Mouse (Mus musculus) liver, embryonic 14.5 days (tissue): ENCODE measurements around the gene Mlx. TPM values are rescaled to one million over a fixed set of nuclear protein-coding genes. Genes with fewer than 3 reads are reported as not detected.

ENCODE experiments used
- ATAC-seq: fragments of 200-750 bp; cut with Nextera tagmentation; 2 replicates; pipeline ENCODE4 v1.8.0; 2017; ENCODE audit warnings: moderate number of reproducible peaks, mild to moderate bottlenecking, moderate library complexity; ENCODE audit not compliant: insufficient read depth
- DNase-seq, 3 experiments: peaks; one replicate each; pipeline ENCODE4 v3.0.0-alpha.2; 2012 to 2013; ENCODE audit warnings: low read depth in 3 of 3, low spot score in 3 of 3
- H3K27ac ChIP-seq: fragments of 300-500 bp; sonication (generic); 2 replicates; pipeline ENCODE4 v1.5.1; 2014; ENCODE audit warnings: moderate library complexity, mild to moderate bottlenecking, control low read depth, inconsistent platforms
- H3K27me3 ChIP-seq: fragments of 300-500 bp; sonication (generic); 2 replicates; pipeline ENCODE4 v1.6.1; 2014; ENCODE audit warnings: mild to moderate bottlenecking, low read length, moderate library complexity; ENCODE audit not compliant: control insufficient read depth, insufficient read depth
- H3K36me3 ChIP-seq: fragments of 300-500 bp; sonication (generic); replicated peaks from 2 replicates; pipeline ENCODE4 v1.6.1; 2014; ENCODE audit warnings: low read depth; ENCODE audit not compliant: control insufficient read depth, insufficient read depth
- H3K4me1 ChIP-seq, 2 experiments: fragments of 200-500 bp in 1 of 2; fragments of 300-500 bp in 1 of 2; sonication (generic) in 1 of 2; replicated peaks; 2 replicates each; pipeline ENCODE4 v1.6.1; 2012 to 2014; ENCODE audit warnings: antibody characterized with exemption in 1 of 2, inconsistent platforms in 1 of 2, low read length in 1 of 2; ENCODE audit not compliant: control insufficient read depth in 2 of 2, insufficient read depth in 2 of 2
- H3K4me2 ChIP-seq: fragments of 300-500 bp; sonication (generic); 2 replicates; pipeline ENCODE4 v1.6.1; 2014; ENCODE audit warnings: low read depth, mild to moderate bottlenecking, control low read depth, moderate library complexity
- H3K4me3 ChIP-seq, 2 experiments: fragments of 200-500 bp in 1 of 2; fragments of 300-500 bp in 1 of 2; sonication (generic) in 1 of 2; 2 replicates each; pipeline ENCODE4 v1.5.1; 2012 to 2014; ENCODE audit warnings: low read depth in 2 of 2, low read length in 2 of 2, mild to moderate bottlenecking in 2 of 2, control low read depth in 1 of 2, inconsistent platforms in 1 of 2, moderate library complexity in 1 of 2; ENCODE audit not compliant: insufficient read depth in 1 of 2
- H3K9ac ChIP-seq: fragments of 300-500 bp; sonication (generic); replicated peaks from 2 replicates; pipeline ENCODE4 v1.6.1; 2014; ENCODE audit warnings: mild to moderate bottlenecking, control low read depth, moderate library complexity
- H3K9me3 ChIP-seq: fragments of 300-500 bp; sonication (generic); 2 replicates; pipeline ENCODE4 v1.6.1; 2016; ENCODE audit warnings: low read length, mixed read lengths; ENCODE audit not compliant: control insufficient read depth
- CTCF ChIP-seq: IDR thresholded peaks from 2 replicates; pipeline ENCODE4 v1.5.1; 2016; ENCODE audit warnings: antibody characterized with exemption, low read depth, control low read depth
- EP300 ChIP-seq: IDR thresholded peaks from 2 replicates; pipeline ENCODE4 v1.6.1; 2016; ENCODE audit warnings: antibody characterized with exemption, low read depth
- WGBS: fragments of 180-500 bp; shearing (Covaris S2); extraction: QIAGEN DNeasy Blood & Tissue Kit; methylation state at CpG from one replicate; pipeline ENCODE4 v1.1.7; 2014; ENCODE audit not compliant: insufficient replicate concordance; 5-methylcytosine and 5-hydroxymethylcytosine counted together
- polyA plus RNA-seq, 2 experiments: library from polyadenylated mRNA; depleted of rRNA in 1 of 2; stranded (reverse) in 1 of 2; unstranded in 1 of 2; fragments of >200 nt; fragmentation: Nextera tagmentation in 1 of 2; extraction: Ambion mirVana in 1 of 2; gene quantifications; 2 replicates each; pipeline versions ENCODE4 v1.2.1 to v1.2.3; 2012 to 2014

Gene Mlx
- polyA plus RNA-seq, 2 experiments = 16.8 to 26.8 TPM

DNA sequence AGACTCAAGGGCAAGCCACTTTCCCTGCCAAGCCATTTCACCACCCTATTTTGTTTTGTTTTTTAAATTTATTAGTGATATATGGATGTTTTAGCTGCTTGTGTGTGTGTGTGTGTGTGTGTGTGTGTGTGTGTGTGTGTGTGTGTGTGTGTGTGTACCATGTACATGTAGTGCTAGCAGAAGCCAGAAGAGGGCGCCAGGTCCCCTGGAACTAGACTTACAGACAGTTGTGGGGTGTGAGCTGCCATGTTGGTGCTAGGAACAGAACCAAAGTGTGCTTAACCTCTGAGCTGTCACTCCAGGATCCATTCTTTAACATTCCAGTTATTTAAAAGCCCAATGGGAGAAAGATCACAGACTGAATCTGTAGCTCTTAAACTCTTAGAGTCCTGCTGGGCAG lies 40.0 kb downstream of the Mlx start:
- ATAC-seq (no peak), DNase-seq (no peak)
- TF ChIP-seq CTCF (peak; percentile 53), EP300 (no peak)
- Histone ChIP-seq H3K9me3 (no peaks in the 10 kb centered on the region; the same call in 1 of the 2 replicates), H3K27ac (no peak overlapping the region), H3K4me1 (peaks cover 2 to 13% of the 10 kb centered on the region in 2 experiments; a peak in 2 of 4 replicates), H3K9ac (no peak overlapping the region), H3K4me2 (no peak overlapping the region), H3K4me3 (no peak overlapping the region), H3K27me3 (no peaks in the 10 kb centered on the region), H3K36me3 (peaks cover 9% of the 10 kb centered on the region; the same call in 1 of the 2 replicates)
- 70% methylated on average over 1 of the region's 1 CpGs for WGBS

DNA sequence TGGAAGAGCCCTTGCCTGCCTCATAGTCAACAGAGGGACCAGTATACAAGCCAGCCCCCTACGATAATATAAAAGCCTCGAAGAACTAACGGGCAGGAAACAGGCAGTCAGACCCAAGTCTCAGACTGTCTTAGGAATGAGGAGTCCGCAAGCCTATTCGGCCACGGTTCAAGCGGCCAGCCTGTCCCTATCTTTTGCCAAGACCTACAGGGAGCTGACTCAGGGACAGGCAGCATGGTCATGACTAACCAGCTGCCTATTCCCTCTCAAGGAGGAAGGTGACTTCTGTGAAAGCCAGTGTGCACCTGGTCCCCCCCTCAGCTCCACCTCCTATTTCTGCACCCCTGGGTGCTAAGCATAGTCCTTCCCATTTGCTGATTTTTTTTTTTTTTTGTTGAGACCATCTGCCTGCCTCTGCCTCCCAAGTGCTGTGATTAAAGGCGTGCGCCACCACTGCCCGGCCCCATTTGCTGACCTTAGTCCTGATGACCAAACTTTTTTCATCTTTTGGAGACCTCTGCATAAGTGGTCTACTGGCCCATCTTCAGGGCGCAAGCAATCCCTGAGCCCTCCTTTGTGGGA lies 42.0 kb downstream of the Mlx start:
- no peak overlapping the region for H3K4me2 ChIP-seq
- no peak for TF ChIP-seq CTCF
- no peak for TF ChIP-seq EP300
- H3K27ac ChIP-seq = no peak overlapping the region
- H3K4me1 ChIP-seq = peaks cover 2 to 13% of the 10 kb centered on the region in 2 experiments; a peak in 2 of 4 replicates
- 68% methylated on average over 11 of the region's 11 CpGs for WGBS
- H3K9ac ChIP-seq = no peak overlapping the region
- DNase-seq = no peak
- H3K9me3 ChIP-seq = no peaks in the 10 kb centered on the region; the same call in 1 of the 2 replicates
- no peak for ATAC-seq
- H3K36me3 ChIP-seq = peaks cover 9% of the 10 kb centered on the region; the same call in 1 of the 2 replicates
- no peaks in the 10 kb centered on the region for H3K27me3 ChIP-seq
- H3K4me3 ChIP-seq = no peak overlapping the region

DNA sequence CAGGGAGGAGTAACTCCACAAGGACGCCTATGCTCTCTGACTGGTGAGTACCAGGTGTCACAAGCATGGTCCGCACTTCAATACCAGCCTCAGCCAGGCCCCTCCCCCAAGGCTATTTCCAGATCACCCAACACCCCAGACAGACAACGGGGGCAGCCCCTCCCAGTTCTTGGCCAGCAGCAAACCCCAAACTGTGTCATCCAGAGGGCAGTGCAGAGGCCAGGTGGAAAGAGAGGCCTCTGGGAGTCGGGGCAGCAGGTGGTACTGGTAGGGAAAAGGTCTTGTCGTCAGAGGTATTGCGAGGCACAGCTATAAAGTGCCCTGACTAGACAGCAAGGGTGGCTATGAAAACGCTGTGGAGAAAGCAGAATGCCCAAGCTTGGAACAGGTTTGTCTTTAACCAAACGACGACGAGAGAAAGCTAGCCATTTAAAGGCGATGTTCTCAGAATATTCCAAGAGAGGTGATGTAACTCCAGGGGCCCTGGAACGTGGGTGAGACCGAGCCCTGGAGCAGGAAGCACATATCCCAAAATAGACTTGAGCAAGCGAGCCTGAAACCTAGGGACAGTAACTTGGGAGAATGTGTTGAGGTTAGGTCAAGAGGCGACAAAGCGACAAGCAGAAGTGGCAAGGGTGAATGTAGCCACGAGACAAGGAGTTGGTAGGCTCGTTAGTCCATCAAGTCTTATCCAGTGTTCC lies 43.1 kb downstream of the Mlx start:
- Histone ChIP-seq H3K36me3 (peaks cover 9% of the 10 kb centered on the region; the same call in 1 of the 2 replicates), H3K4me1 (peaks cover 2 to 15% of the 10 kb centered on the region in 2 experiments; a peak in 2 of 4 replicates), H3K4me2 (no peak overlapping the region), H3K27me3 (no peaks in the 10 kb centered on the region), H3K27ac (no peak overlapping the region), H3K4me3 (no peak overlapping the region), H3K9me3 (no peaks in the 10 kb centered on the region; the same call in 1 of the 2 replicates), H3K9ac (no peak overlapping the region)
- ATAC-seq = no peak
- 29% methylated on average over 18 of the region's 18 CpGs for WGBS
- DNase-seq = no peak
- no peak for TF ChIP-seq EP300
- no peak for TF ChIP-seq CTCF

DNA sequence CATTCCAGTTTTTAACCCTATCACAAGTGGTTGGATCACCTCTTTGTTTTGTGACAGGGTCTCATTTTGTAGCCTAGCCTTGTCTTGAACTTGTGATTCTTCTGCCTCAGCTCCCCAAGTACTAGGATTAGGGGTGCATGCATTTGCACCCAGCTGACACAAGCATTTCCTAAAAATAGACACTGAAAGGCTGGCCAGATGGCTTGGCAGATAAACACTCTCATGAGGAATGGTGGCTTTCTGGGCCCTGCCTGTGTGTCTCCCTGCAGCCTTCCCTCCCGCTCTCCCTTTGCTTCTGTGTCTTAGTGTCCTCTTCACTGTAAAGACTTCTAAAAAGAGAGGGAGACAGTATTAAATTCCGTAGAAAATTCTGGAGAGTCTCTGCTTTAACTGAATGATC lies 44.1 kb downstream of the Mlx start:
- Histone ChIP-seq H3K9ac (no peak overlapping the region), H3K27ac (no peak overlapping the region), H3K4me1 (peaks cover 2 to 15% of the 10 kb centered on the region in 2 experiments; a peak in 2 of 4 replicates), H3K27me3 (no peaks in the 10 kb centered on the region), H3K9me3 (no peaks in the 10 kb centered on the region; the same call in 1 of the 2 replicates), H3K4me3 (no peak overlapping the region), H3K4me2 (no peak overlapping the region), H3K36me3 (peaks cover 6% of the 10 kb centered on the region; the same call in 1 of the 2 replicates)
- no peak for ATAC-seq
- DNase-seq = no peak
- no peak for TF ChIP-seq EP300
- WGBS = 51% methylated on average over 2 of the region's 2 CpGs

DNA sequence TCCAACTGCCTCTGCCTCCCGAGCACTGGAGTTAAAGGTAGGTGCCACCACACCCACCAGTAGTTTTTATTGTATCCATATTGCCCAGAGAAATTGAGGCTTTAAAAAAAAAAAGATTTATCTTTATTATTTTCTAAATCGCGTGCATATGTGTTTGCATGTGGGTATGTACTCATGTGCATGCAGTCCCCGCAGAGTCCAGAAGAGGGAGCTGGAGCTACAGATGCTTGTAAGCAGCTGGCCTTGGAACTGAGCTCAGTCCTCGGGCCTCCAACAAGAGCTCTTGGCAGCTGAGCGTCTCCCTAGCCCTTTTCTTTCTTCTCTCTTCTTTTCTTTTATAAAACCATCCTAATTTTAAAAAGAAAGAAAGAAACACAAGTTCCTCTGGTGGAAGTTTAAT lies 44.6 kb downstream of the Mlx start:
- peaks cover 2 to 15% of the 10 kb centered on the region in 2 experiments; a peak in 2 of 4 replicates for H3K4me1 ChIP-seq
- ATAC-seq (no peak), DNase-seq (no peak)
- H3K4me2 ChIP-seq = no peak overlapping the region
- WGBS = 82% methylated on average over 6 of the region's 6 CpGs
- no peak overlapping the region for H3K4me3 ChIP-seq
- H3K9ac ChIP-seq = no peak overlapping the region
- no peaks in the 10 kb centered on the region; the same call in 1 of the 2 replicates for H3K9me3 ChIP-seq
- TF ChIP-seq EP300 (no peak), CTCF (peak; percentile 71)
- H3K36me3 ChIP-seq = 0 out of 2 replicates have a peak, but pooled peaks cover under 1% of the 10 kb centered on the region
- H3K27me3 ChIP-seq = no peaks in the 10 kb centered on the region
- H3K27ac ChIP-seq = no peak overlapping the region
